Mouse (Mus musculus) adrenal gland, postnatal 0 days (tissue): ENCODE data around the gene Reep1. TPM values are rescaled to one million over a fixed set of nuclear protein-coding genes. Genes with fewer than 3 reads are reported as not detected.

Source experiments
- polyA plus RNA-seq: library from polyadenylated mRNA; unstranded; fragments of >200 nt; fragmentation: Nextera tagmentation; extraction: Ambion mirVana; gene quantifications from 2 replicates; pipeline ENCODE4 v1.2.1, GENCODE M21; 2015

The Reep1 gene
- 21.3 and 41.4 TPM in 2 replicates for polyA plus RNA-seq

GRCm38 (mm10) chr6:71707511-71708501, at the start of gene Reep1:
TSS of gene Reep1 (plus strand) at chr6:71707561.

DNA sequence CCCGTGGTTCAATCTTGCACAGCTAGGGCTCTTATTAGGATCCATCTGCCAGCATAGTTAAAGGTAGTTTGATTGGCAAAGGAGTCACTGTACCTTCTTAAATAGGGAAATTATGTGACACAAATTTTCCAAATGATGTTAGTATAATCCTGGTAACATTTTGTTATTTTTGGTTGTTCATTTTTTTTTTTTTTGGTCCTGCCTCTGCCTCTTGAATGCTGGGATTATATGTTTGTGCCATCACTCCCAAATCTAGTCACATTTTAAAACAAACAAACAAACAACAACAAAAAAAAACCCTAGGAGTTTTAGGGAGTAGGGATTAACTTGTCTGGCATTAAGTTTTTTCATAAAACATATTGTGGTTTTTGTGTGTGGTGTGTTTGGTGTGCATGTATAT, 119.5 kb downstream of the Reep1 start, which contains the start of gene Mrpl35:
TSS of gene Mrpl35 (minus strand) at position 101 of the 400 bp plus-strand sequence.

DNA sequence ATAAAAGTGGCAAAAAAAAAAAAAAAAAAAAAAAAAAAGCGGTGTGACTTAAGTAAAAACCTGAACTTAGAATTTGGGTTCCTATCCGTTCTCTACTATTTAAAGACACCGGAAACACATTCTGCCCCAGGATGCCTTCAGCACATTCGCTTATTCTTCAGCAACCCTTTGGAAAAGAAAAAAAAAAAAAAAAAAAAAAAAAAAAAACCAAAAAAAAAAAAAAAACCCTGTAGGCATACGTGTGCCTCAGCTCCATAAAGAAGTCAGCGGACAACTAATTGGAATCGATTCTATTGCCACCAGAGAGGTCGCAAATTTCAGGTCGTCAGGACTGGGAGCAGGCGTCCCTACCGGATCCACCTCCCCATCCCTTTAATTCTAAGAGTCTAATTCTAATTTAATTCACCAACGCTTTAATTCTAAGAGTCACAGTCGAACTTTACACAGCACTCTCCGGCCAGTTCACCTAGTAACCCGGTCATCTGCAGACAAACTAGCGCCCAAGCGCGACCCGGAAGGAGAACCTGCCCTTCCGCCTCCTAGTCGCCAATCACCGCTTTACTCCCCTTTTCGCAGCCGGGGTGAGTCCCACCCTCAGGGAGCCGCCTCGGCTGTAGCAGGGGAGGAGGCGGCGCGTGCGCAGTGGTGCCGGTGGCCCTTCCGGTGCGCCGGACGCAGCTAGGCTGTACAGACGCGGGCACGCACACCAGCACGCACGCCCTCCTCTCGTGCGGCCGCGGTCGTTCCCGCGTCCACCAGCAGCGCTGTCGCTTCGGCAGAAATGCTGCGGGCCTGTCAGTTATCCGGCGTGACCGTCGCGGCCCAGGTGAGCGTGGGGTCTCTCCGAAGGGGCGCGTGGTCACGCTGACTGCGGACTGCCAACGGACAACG, 123.6 kb downstream of the Reep1 start, which contains the start of gene Immt:
TSS of gene Immt (plus strand) at position 642 of the 891 bp plus-strand sequence.

Other genes with a start within 250 kb of the Reep1 start
- 23.6 and 24.8 TPM in 2 replicates for gene Rnf103, start 213.7 kb upstream of the Reep1 start, polyA plus RNA-seq
- 114 and 124 TPM in 2 replicates for gene Chmp3, start 163.8 kb upstream of the Reep1 start, polyA plus RNA-seq
- 15.8 and 19.5 TPM in 2 replicates for gene Kdm3a, start 74.6 kb upstream of the Reep1 start, polyA plus RNA-seq
- 93.4 and 135 TPM in 2 replicates for gene Mrpl35, start 119.4 kb downstream of the Reep1 start, polyA plus RNA-seq
- gene Immt, start 123.8 kb downstream of the Reep1 start, polyA plus RNA-seq: 93.2 and 179 TPM in 2 replicates
- 43.7 and 72.6 TPM in 2 replicates for gene Ptcd3, start 201.2 kb downstream of the Reep1 start, polyA plus RNA-seq
- 12.8 and 23.8 TPM in 2 replicates for gene Polr1a, start 201.5 kb downstream of the Reep1 start, polyA plus RNA-seq